Mouse (Mus musculus) heart, adult 9 months (tissue): ENCODE results near the gene Nkx2-3.

Source experiments
- DNase-seq, 2 experiments: peaks; one replicate each; pipeline ENCODE4 v3.0.0; 2022; ENCODE audit warnings: low spot score in 2 of 2

Nkx2-3 gene

DNA sequence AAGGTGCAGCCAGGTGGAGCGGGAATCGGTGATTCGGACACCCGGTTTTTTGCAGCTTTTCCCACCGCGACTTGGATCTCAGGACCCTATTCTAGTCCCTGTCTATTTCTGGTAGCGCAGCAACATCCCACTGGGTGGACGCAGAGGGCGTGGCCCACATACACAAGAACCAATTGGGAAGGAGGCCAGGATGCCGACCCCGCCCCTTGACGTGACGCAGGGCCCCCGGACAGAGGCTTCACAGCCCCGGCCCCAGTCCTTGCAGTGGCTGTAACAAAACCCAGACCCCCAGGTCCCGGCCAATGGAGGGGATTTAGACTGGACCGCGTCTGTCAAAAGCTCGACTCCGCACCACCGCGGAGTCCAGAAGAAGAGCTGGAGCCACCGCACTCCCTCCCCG lies at the start of gene Nkx2-3:
Gene Nkx2-3, plus strand, starts transcription at position 275 of the 400 bp plus-strand sequence.
- DNase-seq = no peak

DNA sequence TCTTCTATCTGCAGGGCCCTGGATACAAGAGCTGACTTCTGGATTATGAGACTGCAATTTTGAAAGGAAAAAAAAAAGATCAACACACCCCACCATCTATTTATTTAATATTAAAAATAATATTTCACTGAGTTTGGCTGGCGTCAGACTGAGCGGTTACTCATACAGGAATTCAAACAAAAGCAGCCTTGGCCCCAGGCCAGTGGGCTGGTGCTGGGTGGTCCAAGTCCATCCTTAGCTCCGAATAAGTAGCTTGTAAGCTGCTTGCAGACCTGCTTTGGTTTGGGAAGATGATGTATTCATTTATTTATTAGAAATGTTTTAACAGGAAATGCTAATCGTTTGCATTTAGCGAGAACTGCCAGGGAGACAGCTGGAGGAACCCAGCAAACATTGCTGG lies 49.0 kb upstream of the Nkx2-3 start:
- DNase-seq = peak in 1 of 2 experiments; percentile 21

DNA sequence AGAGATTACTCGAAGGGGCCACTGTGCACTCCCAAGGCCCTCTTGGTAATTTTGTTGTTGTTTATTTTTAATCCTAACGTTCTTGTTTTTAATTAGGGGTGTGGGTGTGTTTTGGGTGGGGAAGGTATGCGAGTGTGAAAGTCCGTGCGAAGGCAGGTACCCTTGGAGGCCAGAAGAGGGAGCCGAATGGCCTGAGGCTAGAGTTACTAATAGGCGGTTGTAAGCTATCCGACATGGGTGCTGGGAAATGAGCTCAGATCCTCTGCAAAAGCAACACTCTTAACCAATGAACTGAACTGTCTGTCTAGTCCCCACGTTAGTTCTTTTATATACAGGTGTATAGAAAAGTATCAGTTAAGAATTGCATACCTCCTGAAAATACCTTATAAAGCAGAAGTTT lies 43.8 kb upstream of the Nkx2-3 start:
- no peak for DNase-seq

DNA sequence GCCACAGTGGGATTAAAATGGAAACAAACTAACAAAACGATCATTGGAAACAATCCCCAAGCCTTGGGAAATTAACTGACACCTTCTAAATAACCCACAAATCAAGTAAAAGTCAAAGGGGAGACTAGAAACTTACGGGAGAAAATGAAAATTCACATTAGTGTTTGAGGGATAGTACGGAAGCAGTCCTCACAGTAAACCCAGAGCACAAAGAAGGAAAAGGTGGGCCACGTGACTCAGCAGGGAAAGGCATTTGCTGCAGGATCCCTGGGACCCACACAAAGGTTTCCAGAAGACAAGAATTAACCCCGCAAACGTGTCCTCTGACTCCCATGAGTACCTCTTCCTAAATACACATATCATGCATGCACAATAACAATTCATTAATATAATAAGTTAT lies 43.0 kb upstream of the Nkx2-3 start:
- no peak for DNase-seq

DNA sequence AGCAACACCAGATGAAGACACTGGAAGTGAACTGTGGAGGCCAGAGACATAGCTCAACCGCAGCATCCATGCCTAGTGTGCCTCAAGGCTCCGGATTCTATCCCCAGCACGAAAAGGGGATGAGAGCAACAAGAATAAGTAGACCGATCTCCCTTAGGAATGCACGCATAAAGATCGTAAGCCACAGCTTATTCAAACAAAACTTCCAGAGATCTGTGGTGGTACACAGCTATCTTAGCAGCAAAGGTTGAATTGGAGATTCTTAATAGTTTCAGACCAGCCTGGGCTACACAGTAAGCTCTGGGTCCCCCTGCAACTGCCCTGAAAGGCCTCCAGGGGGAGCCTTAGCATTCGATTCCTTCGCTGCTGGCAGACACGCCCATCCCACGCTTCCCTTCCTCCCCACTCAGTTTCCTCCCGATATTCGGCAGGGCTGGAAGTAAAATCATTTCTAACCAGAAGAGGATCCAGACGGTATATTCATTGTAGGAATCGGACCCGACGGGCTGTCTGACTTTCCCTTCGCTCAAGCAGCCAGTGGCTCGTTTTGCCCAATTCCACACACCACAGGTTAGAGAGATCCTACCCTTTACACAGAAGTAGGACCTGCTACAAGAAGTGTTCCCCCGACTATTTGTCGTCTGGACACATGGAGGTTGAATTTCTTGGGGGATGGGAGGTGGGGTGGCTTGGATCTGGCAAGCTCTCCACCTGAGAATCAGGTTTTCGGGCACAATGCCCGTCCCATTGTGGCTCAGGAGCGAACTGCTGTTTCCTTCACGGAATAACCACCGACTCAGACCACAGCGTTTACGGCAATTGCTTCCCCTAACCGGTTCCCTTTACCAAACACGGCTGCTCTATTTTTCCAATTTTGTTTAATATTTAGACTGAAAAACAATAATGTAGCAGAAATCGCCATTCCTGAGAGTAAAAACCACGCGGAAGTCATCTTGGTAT lies 41.0 kb upstream of the Nkx2-3 start:
- DNase-seq = peak; percentile 49 to 79

DNA sequence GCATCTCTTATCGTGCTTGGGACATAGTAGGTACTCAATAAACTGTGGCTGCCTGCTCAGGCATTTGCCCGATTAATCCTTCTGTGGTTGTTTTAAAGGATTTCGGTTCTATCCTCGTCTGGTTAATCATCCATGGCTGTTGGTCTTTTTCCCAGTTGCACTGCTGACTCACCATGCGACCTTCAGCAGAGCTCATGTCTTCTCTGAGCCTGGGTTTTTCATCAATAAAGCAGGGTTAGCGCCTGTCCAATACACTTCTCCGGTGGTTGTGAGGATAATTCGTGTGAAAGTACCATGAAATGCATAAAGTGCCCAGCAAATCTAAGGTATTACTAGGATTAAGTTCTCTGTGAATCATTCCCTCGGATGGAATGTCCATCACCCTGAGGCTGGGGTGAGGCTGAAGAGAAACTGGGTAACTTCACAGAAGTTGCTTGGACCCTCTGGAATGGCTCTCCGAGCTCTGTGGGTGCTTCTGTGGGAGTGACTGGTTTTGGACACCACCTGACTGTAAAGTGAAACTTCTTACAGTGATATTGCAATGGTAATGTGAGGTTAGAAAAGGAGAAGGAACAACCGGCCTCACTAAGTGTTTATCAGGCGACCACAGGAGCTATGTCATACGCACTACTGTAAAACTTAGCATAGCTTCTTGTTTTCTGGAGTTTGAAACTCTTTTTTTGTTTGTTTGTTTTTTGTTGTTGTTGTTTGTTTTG lies 32.9 kb upstream of the Nkx2-3 start:
- DNase-seq = no peak

DNA sequence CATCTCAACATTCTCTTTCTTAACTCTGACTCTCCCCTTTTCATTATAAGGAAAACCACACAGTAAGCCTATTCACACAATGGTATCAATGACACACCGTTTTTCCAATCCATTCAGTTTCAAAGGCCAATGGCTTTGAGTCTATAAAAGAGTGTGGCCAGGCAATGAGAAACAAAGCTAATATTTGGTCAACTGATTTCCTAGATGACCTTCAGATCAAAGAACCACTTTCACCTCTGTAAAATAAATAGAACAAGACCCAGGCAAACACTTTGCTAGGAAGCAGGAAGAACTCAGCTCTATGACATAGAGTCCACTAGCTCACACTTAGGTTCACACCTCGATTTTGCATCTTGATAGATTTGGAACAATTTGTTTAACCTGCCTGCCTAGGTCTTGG lies 30.9 kb upstream of the Nkx2-3 start:
- no peak for DNase-seq

DNA sequence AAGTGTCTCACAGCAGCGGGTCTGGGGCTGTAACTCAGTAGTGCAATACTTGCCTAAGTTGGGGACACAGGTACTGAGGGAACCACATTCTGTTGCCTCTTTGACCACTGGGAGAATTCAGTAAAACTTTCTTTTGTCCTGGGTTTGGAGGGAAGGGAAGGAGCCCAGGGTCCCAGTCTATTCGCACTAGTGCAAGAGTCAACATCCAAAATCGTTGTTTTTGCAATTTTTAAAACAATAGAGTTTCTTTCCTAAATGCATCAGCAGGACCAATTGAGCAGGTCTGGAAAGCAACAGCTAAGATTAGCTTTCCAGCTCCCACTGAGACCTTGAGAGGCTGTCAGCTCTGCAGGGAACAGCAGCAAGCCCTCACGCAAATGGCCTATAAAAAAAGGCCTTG lies 28.9 kb upstream of the Nkx2-3 start:
- DNase-seq = no peak

DNA sequence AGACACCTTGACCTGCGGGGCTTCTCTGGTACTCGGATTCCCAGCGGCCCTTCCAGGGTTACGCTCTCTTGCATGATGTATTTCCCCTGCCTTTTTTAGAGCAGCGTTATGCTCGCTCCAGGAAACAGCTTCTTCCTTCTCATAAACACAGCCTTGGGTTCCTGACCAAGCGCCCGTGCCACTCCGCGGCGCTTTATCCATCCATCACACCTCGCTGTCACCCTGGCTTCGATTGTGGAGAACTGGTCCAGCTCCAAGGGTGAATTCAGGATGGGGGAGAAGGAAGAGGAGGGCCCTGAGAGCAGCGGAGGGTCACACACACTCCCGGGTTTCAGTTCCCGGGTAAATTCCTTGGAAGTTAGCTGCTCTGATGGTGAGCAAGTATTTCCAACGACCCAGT lies 28.5 kb upstream of the Nkx2-3 start:
- no peak for DNase-seq

DNA sequence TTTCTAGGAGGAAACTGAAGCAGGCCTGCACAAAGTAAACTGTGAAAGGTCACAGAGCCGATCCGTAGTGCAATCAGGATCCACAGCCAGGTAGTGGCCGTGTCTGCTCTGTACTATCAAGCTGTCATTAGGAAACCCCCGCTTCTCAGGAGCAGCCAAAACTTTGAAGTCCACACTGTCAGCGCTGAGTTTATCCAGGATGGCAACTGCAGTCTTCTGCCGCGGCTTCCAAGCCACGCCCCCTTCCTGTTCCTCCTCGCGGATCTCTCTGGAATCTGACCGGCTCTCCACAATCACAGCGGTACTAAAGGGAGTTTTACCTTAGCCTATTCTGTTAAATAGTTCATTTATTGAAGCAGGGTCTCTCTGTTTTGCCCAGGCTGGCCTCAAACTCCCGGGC lies 27.3 kb upstream of the Nkx2-3 start:
- DNase-seq = peak in 1 of 2 experiments; percentile 18

DNA sequence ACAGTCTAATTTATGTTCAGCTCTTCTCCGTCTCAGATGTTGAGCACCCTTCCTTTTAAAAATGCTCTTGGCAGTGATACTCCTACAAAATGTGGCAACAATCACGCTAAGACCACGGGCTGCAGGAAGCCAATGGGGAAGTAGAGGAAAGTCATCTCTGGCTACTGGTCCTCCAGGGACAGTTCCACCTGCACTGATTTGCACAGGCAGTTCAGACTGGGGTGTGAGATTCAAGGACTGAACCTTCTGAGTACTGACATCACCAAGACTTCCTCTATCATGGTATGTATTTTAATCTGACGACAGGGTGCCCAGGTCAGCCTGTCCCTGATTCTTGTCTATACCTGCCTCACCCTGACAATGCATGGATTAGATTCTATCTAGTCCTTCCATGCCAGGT lies 20.1 kb upstream of the Nkx2-3 start:
- DNase-seq = no peak

DNA sequence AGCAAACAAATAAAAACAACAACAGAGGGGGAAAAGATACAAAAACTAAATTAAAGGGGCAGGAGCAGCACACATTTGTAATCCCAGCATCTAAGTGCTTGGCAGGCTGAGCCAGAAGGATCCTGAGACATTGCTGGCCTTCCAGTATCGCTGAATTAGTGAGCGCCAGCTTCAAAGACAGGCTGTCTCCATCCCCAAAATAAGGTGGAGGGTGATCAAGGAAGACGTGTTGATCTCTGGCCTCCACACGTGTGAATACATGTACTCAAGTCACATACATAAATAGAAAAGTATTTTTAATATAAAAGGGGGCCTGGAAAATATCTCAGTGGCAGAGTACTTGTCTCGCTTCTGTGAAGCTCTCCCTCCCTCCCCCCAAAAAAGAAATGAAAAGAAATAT lies 15.1 kb upstream of the Nkx2-3 start:
- DNase-seq = no peak

DNA sequence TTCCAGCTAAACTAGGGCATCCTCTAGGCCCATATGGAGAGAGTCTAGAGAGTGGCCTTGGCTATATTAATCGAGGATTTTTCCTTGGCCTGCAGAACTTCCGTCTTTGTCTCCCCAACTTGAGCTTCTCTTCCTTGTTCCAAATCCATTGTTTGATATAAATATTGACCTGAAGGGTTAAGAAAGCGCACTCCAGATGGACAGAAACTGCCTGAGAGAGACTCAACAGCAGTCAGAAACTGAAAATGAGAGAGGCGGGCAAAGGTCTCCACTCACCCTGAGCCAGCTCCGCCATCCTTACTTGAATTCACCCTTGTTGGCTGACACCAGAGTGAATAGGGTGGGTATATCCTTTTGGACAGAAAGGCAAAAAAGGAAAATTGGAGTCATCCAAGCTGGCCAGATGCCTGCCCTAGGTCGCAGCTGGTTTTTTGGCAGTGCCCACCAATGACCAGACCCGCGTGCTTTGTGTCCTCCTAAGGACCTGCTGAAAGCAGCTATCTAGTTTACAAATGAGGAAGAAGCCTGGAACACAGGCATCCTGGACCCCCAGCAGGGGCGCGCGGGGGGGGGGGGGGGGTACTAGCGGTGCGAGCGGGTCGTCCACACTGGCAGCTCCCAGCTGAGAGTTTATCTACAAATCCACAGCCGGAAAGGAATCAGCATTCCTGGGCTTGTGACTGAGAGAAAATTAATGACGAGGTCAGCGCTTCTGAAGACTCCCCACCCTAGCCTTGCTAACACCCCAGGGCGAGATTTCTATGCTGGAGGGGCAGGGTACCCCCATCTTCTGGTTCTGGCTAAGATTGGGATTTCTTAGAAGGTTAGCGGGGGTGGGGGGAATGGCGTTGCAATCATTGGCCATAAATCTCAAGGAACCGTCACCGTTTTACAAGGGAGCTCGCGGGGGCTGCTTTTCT lies 13.1 kb upstream of the Nkx2-3 start:
- DNase-seq = no peak

DNA sequence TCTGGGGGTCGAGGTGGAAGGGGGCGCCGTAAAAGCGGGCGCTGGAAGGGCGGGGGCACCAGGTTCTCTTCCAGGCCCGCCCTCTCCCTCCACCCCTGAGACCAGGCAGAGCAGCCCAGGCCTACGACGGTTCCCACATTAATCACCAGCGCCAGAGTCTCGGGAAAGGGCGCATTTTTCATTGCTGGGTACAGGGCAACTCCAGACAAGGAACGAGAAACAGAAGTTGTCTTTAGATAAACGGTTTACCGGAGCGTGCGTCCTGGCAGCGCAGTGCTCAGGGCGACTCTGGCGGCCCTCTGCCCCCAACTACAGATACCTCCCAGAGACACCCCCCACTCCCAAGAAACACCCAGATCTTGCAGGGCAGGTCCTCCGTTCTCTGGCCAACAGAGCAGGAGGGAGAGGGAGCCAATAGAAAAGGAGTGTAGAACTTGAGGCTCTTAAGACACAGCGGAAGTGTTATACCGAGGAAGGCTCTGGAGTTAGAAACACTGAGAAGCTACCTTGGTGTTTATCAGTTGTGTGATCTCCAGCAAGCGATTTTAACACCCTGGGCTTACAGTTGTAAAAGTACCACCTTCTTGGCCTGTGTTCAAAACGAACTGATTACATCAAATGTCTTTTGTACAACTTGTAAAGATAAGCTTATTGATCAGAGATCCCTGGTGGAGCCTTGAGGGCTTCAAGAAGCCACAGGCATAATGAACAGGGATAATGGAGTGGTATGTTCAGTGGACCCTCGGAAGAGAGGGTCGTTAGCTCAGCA lies 12.2 kb upstream of the Nkx2-3 start:
- no peak for DNase-seq

DNA sequence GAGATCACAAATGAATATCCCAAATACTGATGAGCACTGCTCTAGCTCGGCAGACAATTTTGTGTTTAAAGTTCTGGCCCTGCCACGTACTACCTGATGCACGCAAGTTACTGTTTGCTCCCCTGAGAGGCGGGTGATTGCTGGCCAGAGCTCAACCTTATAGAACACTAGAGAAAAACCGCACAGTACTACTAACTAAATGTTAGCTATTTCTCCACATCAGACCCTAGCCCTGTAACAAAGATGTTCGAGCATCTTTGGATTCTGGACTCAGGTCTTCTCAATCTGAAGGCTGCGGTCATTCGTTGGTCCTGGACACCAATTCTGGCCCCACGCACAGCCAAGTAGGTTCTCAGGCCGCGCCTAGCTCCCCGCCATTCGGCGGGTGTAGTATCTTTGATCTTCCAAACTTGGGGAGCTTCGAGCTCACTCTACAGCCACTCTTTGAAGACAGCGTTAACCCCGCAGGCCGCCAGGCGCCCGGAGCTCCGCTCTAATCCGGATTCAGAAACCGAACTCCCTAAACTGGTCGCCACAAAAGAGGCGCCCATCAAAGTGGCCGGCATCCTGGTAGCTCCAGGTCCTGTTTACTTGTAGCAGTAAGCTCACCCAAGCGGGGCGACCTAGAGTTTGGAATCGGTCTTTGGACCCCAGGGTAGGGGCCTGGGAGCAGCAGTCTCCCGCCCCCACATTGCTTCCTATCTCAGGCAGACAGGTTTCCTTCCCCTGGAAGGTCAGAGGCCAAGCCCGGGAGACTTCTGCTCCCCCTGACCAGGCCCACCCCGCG lies 11.4 kb upstream of the Nkx2-3 start:
- DNase-seq = no peak

DNA sequence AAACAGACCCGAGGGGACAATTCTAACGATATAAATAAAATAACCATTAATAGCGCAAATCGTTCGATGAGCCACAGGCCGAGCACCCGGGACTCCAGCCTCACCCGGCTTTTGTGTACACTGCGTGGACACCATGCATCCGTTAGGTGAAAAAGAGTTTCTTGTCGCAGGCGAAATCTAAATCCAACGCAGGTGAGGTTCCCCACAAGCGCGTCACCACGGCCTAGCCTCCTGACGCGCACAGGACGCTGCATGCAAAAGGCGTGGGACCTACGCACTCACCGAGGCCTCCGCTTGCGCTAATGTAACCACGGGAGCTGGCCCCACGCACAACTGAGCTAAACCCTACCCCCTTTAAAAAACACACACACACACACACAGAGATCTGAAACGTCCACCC lies 10.7 kb upstream of the Nkx2-3 start:
- no peak for DNase-seq

DNA sequence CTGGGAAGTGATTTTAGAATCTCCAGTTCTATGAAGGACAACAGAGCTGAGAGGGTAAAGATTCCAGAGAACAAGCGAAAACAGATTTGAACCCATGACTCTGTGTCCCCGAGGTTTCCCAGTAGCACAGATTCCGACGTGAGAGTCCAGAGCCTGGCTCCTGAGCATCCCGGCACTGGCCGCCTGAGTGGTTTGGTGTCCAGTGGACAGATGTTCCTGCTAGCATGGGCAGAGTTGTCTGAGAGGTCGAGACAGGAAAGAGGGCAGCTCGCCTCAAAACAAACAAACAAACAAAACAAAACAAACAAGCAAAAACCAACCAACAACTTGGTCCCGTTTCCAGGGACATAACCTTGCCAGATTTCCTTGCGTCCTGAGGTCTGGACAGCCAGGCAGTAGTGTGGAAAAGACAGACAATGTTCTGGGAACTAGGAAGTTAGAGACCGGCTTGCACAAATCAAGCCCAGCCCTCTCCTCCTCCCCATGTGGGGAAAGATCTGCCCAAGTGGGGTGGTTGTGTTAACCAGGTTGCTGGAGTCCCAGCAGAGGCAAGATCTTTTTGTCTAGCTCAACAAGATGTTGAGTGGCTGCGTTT lies 10.0 kb upstream of the Nkx2-3 start:
- no peak for DNase-seq

DNA sequence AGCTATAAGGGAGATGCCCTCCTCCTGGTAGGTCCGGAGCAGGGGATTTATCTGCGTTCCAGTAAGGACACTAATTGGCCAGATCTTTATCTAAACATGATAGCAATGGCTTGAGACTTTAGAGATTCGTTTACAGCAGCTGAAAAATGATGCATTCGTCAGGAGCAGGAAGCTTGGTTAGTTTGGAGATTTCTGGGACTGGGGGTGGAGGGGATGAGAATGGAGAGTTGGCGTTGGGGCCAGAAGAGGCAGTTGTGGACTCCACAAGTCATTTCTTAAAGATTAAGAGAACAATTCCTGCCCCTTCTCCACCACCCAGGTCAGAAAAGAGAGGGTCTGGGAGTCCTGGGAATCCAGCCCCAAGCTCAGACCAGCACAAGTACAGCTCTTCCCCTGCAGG lies 8.6 kb upstream of the Nkx2-3 start:
- no peak for DNase-seq

DNA sequence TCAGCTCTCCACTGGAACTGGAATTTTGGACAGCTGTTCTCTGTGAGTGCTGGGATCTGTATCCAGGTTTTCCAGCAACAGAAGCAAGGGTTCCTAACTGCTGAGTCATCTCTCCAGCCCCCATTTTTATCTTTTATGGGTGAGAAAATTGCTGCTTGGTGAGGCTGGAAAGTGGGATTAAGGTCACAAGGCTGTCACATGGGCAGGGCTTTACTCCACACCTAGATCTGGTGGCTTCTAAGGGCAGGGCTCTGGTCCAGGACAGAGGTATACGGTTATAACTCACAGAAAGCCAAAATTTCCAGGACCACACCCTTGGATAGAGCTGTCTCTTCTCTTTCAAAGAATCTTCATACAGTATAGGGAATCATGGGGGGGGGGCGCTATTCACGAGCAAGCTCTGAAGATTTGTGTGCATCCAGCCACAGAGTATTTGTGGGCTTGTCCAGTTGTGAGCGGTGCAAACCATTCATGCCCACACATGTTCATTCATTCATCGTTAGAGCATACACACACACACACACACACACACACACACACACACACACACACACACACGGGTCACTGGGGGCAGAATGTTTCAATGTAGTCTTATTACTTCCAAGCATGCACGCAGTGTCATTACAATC lies 7.5 kb upstream of the Nkx2-3 start:
- no peak for DNase-seq
